Mouse (Mus musculus) hematopoietic stem cell, adult 5-6 weeks (primary cell): Measurements from ENCODE around the gene Mmp27. TPM values are rescaled to one million over a fixed set of nuclear protein-coding genes. Genes with fewer than 3 reads are reported as not detected.
A peak's percentile ranks its signal among the peaks of the same experiment; 100 is the strongest.

ENCODE experiments used
- ATAC-seq, 2 experiments: fragments of 125-278 bp in 1 of 2; replicated peaks in 1 of 2; 2 replicates each; pipeline ENCODE4 v1.8.0; 2016 to 2017; ENCODE audit warnings: inconsistent platforms in 2 of 2, mild to moderate bottlenecking in 2 of 2, moderate number of reproducible peaks in 2 of 2, low read depth in 1 of 2, moderate TSS enrichment in 1 of 2; ENCODE audit not compliant: low FRiP score in 2 of 2, poor library complexity in 2 of 2, severe bottlenecking in 2 of 2, insufficient read depth in 1 of 2, low TSS enrichment in 1 of 2
- total RNA-seq: library from RNA; stranded (forward); fragments of 172-1452, 232-1000 nt; gene quantifications from 2 replicates; pipeline ENCODE4 v1.2.3, GENCODE M21; 2017

Gene Mmp27
- total RNA-seq, 1 experiment from 2014 or later: not detected

GRCm38 (mm10) chr9:7590063-7590462, 18.9 kb downstream of the Mmp27 start:
- no peak for ATAC-seq

- peak in 1 of 2 experiments; percentile 44; a peak in 1 of 4 replicates for ATAC-seq
These were observed 22.1 kb downstream of the Mmp27 start for GRCm38 (mm10) chr9:7593272-7593812.

DNA sequence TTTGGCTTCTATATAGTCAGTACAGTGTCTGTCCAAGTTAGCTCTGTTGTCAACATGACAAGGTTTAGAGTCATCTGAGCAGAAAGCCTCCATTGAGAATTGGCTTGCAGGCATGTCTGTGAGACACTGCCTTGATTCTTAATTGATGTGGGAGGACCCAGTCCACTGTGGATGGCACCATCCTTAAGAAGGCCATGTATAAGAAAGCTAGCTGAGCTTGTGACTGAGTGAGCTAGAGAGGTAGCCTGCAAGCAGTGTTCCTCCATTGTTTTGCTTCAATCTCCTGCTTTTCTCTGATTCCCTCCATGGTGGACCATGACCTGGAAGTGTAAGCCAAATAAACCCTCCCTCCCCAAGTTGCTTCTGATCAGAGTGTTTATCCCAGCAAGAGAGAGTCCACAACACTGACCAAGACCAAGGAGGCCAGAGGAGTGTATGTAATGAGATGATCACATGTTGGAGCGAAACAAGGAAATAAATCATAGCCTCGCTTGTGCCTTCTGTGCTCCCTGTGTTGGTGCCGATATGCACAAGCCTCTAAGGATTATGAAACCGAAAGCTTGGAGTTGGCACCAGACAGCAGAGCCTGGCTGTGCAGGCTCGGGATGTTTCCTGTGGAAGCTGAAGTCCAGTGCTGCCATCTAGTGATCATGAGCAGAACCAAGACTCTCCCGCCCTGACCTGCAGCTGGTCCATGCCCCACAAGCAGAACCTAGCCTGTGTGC, 23.8 kb downstream of the Mmp27 start:
- peak; percentile 99 for ATAC-seq

- peak; percentile 88 to 92 for ATAC-seq
These were observed 32.0 kb downstream of the Mmp27 start for GRCm38 (mm10) chr9:7602982-7603742.

GRCm38 (mm10) chr9:7604005-7604404, 32.8 kb downstream of the Mmp27 start:
- ATAC-seq: peak; percentile 19 to 40; a peak in 2 of 4 replicates

- no peak for ATAC-seq
These were observed 34.4 kb downstream of the Mmp27 start for GRCm38 (mm10) chr9:7605638-7606037.

- no peak for ATAC-seq
These were observed 51.4 kb downstream of the Mmp27 start for GRCm38 (mm10) chr9:7622582-7622981.

- ATAC-seq: no peak
These were observed 56.7 kb downstream of the Mmp27 start, which contains the start of gene Mmp20 for GRCm38 (mm10) chr9:7627931-7628330. Gene Mmp20 (plus strand): TSS chr9:7628231.

Other genes starting within 250 kb of the Mmp27 start
- not detected in 2 replicates for gene Mmp12, start 227.0 kb upstream of the Mmp27 start, total RNA-seq
- not detected in 2 replicates for gene Mmp1b, start 183.3 kb upstream of the Mmp27 start, total RNA-seq
- not detected in 2 replicates for gene Mmp3, start 125.6 kb upstream of the Mmp27 start, total RNA-seq
- not detected in 2 replicates for gene Mmp10, start 69.0 kb upstream of the Mmp27 start, total RNA-seq
- gene Mmp8, start 12.9 kb upstream of the Mmp27 start, total RNA-seq: 48.4 and 79.7 TPM in 2 replicates
- not detected in 2 replicates for gene Mmp20, start 56.8 kb downstream of the Mmp27 start, total RNA-seq
- not detected in 2 replicates for gene Mmp7, start 120.7 kb downstream of the Mmp27 start, total RNA-seq
- 185 and 188 TPM in 2 replicates for gene Tmem123, start 192.6 kb downstream of the Mmp27 start, total RNA-seq